Mouse (Mus musculus) stomach, postnatal 0 days (tissue): ENCODE measurements at regions not wholly inside any gene's neighbourhood (a gene's known extent, or its start where the extent isn't known, plus 50 kb on each side); places are given as distances from the start of the nearest gene placed in this dataset.

Experiments used
- CTCF ChIP-seq: IDR thresholded peaks from 2 replicates; pipeline ENCODE4 v1.5.1; 2016; ENCODE audit warnings: antibody characterized with exemption, low read depth, mild to moderate bottlenecking, moderate library complexity
- EP300 ChIP-seq: optimal IDR thresholded peaks from 2 replicates; pipeline ENCODE3; 2016; ENCODE audit warnings: antibody characterized with exemption

GRCm38 (mm10) chr13:98555693-98556092 lies 63.9 kb upstream of the Gm10320 start:
- TF ChIP-seq CTCF (no peak), EP300 (no peak)
